Mouse (Mus musculus): ENCODE data around the gene Cavin2.

DNA sequence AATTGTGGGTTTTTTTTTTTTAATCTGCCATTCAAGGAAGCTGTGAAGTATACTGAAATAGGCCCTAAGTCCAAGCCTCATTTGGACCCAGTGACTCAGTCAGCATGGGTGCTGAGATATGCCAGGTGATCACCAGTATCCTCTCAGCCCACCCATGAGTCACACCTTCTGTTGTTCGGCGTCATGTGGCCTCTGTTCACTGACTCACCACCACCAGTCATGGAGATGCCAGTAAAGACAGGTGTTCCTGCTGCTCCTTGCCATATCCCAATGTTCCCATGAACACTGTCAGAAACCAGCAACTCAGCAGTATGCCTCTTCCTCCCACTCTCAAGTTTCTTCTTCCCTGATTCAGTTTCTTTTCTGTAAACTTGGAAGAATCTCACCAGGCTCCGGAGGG lies 45.6 kb upstream of the Cavin2 start:
- no peak for TF ChIP-seq CTCF (IDR thresholded peaks at IDR 0.05; ENCODE audit: insufficient read depth, low read length)
- TF ChIP-seq POLR2A (IDR thresholded peaks at IDR 0.05; ENCODE audit: borderline replicate concordance, extremely low read depth, low read depth, low read length): no peak

Measured in lung, adult 2 months (tissue).